Comparison of ENCODE assay signal across 16 mouse cellular contexts in the genomic region with DNA sequence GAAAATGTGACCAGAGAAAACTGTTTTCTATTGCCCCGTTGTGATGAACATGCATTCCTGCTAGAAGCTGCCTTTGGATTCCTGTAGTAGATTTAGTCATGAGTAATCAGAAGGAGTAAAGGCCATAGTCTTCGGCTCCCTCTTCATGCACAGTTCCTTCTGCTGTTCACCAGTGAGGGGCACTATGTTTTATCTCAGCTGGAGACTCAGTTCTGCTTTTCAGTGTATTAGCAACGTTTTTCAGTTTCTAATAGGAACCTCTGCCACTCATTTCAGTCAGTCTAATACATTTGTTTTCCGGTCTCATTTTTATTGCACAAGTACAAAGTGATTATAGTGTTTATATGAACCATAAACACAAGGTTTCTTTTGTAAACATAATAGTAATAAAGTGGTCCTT.
"Had no signal": no experiment of that assay in that cellular context is flagged by ENCODE, and none has a peak within 500 bp of the region (broad histone marks: within the 10 kb centered on the region; RNA-seq: fewer than 3 reads in every experiment).

No protein-coding gene starts in this region.

- H3K27ac ChIP-seq: intestine, embryonic 15.5 days; kidney, postnatal 0 days; limb, embryonic 13.5 days; liver, embryonic 14.5 days; midbrain, embryonic 10.5 days; midbrain, embryonic 15.5 days; neural tube, embryonic 13.5 days; stomach, postnatal 0 days had no signal

- H3K4me3 ChIP-seq: intestine, embryonic 15.5 days; limb, embryonic 13.5 days; midbrain, embryonic 10.5 days; midbrain, embryonic 15.5 days; neural tube, embryonic 13.5 days had no signal

- H3K4me1 ChIP-seq: intestine, embryonic 15.5 days; limb, embryonic 13.5 days; midbrain, embryonic 10.5 days; midbrain, embryonic 15.5 days; neural tube, embryonic 13.5 days had no signal

- H3K27me3 ChIP-seq: intestine, embryonic 15.5 days; limb, embryonic 13.5 days; midbrain, embryonic 15.5 days; neural tube, embryonic 13.5 days had no signal

- ATAC-seq: intestine, embryonic 15.5 days; midbrain, embryonic 15.5 days had no signal

- DNase-seq: kidney, adult 8-10 months; kidney, postnatal 36 days; left cerebral cortex, postnatal 4 days; lung, adult 18-20 months; lung, postnatal 14 days; right cerebral cortex, adult 18-20 months; right cerebral cortex, postnatal 25 days; thymus, postnatal 4 days had no signal

- H3K9me3 ChIP-seq: intestine, embryonic 15.5 days; limb, embryonic 13.5 days; midbrain, embryonic 10.5 days; midbrain, embryonic 15.5 days; neural tube, embryonic 13.5 days had no signal

- H3K9ac ChIP-seq: intestine, embryonic 15.5 days; limb, embryonic 13.5 days; liver, embryonic 14.5 days; midbrain, embryonic 15.5 days; neural tube, embryonic 13.5 days had no signal

- H3K4me2 ChIP-seq: intestine, embryonic 15.5 days; limb, embryonic 13.5 days; midbrain, embryonic 15.5 days; neural tube, embryonic 13.5 days had no signal
